Mouse (Mus musculus): ENCODE data around the gene Tex50. TPM values are rescaled to one million over a fixed set of nuclear protein-coding genes. Genes with fewer than 3 reads are reported as not detected.
A peak's percentile ranks its signal among the peaks of the same experiment; 100 is the strongest.

Tex50 gene
- polyA plus RNA-seq, 1 experiment, result not detected

DNA sequence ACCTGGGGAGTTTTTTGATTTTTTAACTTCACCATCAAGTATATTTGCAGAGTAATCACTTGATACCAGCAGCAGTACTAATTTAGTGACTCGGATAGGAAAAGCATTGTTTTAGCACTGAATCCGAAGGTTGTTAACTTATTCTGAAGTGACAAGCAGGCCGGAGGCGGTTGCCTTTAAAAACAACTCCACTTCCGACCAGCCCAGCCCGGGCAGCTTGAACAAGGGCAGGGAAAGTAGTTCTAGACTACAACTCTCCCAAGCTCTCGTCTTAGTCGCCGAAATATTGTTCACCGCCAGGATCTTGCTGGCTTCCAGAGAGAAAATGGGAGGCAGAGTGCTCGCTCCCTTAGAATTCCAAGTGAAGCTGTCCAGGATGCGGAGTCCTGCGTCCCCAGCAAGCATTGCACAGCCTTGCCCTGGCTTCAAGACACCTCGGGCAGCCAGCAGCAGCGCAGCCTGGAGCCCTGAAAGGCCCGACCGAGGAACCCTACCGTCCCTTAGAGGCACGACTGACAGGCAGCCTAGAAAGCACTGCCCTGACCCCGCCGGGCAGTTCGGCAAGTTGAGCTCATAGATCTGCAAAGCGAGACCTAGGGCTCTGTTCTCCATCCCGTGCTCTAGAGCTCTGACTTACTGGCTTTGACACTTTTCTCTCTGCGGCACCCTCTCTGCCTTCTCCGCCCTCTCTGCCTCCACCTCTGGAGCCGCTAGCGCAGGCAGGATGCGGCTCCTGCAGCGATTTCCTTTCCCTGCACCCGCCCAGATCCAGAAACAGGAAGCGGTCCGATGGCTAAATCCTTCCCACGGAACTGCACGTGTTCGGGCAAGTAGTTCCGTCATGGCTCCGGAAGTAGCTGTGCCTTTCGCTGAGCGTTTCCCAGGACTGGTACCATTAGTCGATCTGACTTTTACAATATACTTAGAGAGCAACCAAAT, 28.1 kb downstream of the Tex50 start, which contains the start of gene Klhl20:
TSS of gene Klhl20 (minus strand) at position 786 of the 939 bp plus-strand sequence.
- Histone ChIP-seq H3K27ac (ENCODE audit: insufficient read depth, low read length) (peak within 1 kb of the TSS; percentile 71), H3K4me1 (ENCODE audit: control insufficient read depth, insufficient read depth, insufficient read length) (no peaks in the 10 kb centered on the region), H3K27me3 (ENCODE audit: control insufficient read depth, insufficient read depth, low read length) (no peaks in the 10 kb centered on the region), H3K36me3 (ENCODE audit: control insufficient read depth, insufficient read depth, low read length) (0 out of 2 replicates have a peak, but pooled peaks cover 1% of the 10 kb centered on the region), H3K4me3 (ENCODE audit: extremely low read depth, insufficient read depth, insufficient read length) (peak within 1 kb of the TSS; percentile 88)
- WGBS, result under 1% methylated on average over 41 of the region's 41 CpGs
- peak; percentile 82 to 91 for DNase-seq (ENCODE audit: low read depth in 1 of 2, low spot score in 2 of 2)
- TF ChIP-seq POLR2A (IDR thresholded peaks at IDR 0.05; ENCODE audit: low read depth, low read length), result peak; percentile 70
- TF ChIP-seq CTCF (IDR thresholded peaks at IDR 0.05; ENCODE audit: extremely low read depth, insufficient read depth, insufficient read length, insufficient replicate concordance), result 0 out of 2 replicates have a peak, but pooled peaks have one; percentile 1

DNA sequence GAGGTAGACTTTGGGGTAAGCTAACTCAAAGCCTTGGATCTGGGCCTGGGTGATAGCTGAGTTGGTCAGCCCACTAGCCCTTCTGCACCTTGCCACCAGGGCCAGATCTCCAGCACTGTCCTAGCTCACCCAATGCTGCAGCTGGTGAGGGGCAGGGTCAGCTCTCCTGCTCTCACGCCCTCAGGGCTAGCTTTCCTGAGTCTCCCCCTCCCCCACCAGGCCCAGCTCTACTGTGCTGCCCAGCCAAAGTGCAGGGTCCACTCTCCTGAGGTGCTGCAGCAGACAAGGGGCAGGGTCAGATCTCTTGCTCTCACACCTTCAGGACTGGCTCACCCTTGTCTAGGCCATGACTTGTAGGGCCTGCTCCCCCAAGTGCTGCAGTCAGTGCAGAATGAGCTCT, 32.7 kb downstream of the Tex50 start:
- Histone ChIP-seq H3K4me3 (ENCODE audit: extremely low read depth, insufficient read depth, insufficient read length) (no peak overlapping the region), H3K27me3 (ENCODE audit: control insufficient read depth, insufficient read depth, low read length) (no peaks in the 10 kb centered on the region), H3K36me3 (ENCODE audit: control insufficient read depth, insufficient read depth, low read length) (0 out of 2 replicates have a peak, but pooled peaks cover 1% of the 10 kb centered on the region), H3K27ac (ENCODE audit: insufficient read depth, low read length) (no peak overlapping the region), H3K4me1 (ENCODE audit: control insufficient read depth, insufficient read depth, insufficient read length) (no peaks in the 10 kb centered on the region)
- 89% methylated on average over 1 of the region's 1 CpGs for WGBS
- no peak for DNase-seq (ENCODE audit: low read depth in 1 of 2, low spot score in 2 of 2)
- TF ChIP-seq POLR2A (IDR thresholded peaks at IDR 0.05; ENCODE audit: low read depth, low read length) (no peak), CTCF (IDR thresholded peaks at IDR 0.05; ENCODE audit: extremely low read depth, insufficient read depth, insufficient read length, insufficient replicate concordance) (no peak)

DNA sequence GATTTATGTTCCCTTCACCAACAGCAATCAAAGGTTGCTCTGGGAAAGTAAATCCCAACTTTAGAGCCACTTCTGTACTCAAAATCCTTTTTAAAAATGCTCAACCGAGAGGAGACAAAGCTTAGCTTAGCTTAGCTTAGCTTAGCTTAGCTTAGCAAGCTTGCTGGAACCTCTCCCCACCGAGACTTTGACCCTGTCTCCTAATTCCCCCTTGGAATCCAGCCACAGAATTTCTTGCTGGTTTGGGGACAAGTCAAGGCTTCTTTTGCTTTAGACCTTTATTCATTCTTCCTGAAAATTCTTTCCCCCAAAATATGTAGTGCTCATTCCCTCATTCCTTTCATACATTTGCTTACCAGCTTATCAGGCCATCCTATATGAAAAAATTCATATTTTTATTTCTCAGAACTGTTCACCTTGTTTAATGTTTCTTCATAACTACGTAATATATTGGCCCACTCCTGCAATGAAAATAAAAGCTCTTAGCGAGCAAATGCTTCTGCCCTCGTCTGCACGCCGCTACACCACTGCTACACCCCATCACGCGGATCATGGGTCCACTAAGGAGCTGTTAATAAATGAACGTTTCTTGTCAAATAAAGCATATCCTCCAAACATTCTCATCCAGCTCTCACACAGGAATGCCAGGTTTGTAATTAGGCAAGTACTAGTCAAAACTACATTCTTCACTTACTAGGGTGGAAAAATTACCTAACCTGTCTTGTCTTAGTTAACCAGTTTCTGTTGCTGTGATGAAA, 36.3 kb downstream of the Tex50 start:
- Histone ChIP-seq H3K4me3 (ENCODE audit: extremely low read depth, insufficient read depth, insufficient read length) (no peak overlapping the region), H3K27me3 (ENCODE audit: control insufficient read depth, insufficient read depth, low read length) (no peaks in the 10 kb centered on the region), H3K36me3 (ENCODE audit: control insufficient read depth, insufficient read depth, low read length) (0 out of 2 replicates have a peak, but pooled peaks cover 1% of the 10 kb centered on the region), H3K27ac (ENCODE audit: insufficient read depth, low read length) (no peak overlapping the region), H3K4me1 (ENCODE audit: control insufficient read depth, insufficient read depth, insufficient read length) (no peaks in the 10 kb centered on the region)
- WGBS, result 91% methylated on average over 10 of the region's 10 CpGs
- DNase-seq (ENCODE audit: low read depth in 1 of 2, low spot score in 2 of 2), result no peak
- no peak for TF ChIP-seq POLR2A (IDR thresholded peaks at IDR 0.05; ENCODE audit: low read depth, low read length)
- TF ChIP-seq CTCF (IDR thresholded peaks at IDR 0.05; ENCODE audit: extremely low read depth, insufficient read depth, insufficient read length, insufficient replicate concordance), result no peak

- Histone ChIP-seq H3K27ac (ENCODE audit: insufficient read depth, low read length) (no peak overlapping the region), H3K27me3 (ENCODE audit: control insufficient read depth, insufficient read depth, low read length) (no peaks in the 10 kb centered on the region), H3K4me1 (ENCODE audit: control insufficient read depth, insufficient read depth, insufficient read length) (no peaks in the 10 kb centered on the region; the same call in none of the 2 replicates), H3K36me3 (ENCODE audit: control insufficient read depth, insufficient read depth, low read length) (peaks cover under 1% of the 10 kb centered on the region; the same call in 1 of the 2 replicates), H3K4me3 (ENCODE audit: extremely low read depth, insufficient read depth, insufficient read length) (no peak overlapping the region)
- no peak for DNase-seq (ENCODE audit: low read depth in 1 of 2, low spot score in 2 of 2)
- TF ChIP-seq CTCF (IDR thresholded peaks at IDR 0.05; ENCODE audit: extremely low read depth, insufficient read depth, insufficient read length, insufficient replicate concordance) (no peak), POLR2A (IDR thresholded peaks at IDR 0.05; ENCODE audit: low read depth, low read length) (no peak)
These were observed 44.5 kb downstream of the Tex50 start for GRCm38 (mm10) chr1:161114591-161114990.

DNA sequence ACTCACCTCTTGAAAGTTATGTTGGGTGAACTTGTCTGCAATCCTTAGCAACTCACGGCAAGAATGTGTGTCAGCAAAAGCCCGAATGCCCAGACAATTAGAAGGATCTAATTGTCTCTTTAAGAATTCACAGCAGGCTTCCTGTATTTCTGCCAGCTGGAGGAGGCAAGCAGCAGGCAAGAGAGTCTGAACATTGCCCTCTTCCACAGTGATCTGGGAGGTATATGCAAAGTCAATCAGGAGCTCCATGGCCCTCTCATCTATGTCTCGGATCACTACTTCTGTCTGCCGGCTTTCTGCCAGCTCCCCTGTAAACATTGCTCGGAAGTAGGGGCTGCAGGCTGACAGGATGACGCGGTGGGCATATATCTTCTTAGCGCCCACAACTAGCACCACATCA, 49.9 kb downstream of the Tex50 start:
- TF ChIP-seq CTCF (IDR thresholded peaks at IDR 0.05; ENCODE audit: extremely low read depth, insufficient read depth, insufficient read length, insufficient replicate concordance) (no peak), POLR2A (IDR thresholded peaks at IDR 0.05; ENCODE audit: low read depth, low read length) (no peak)

More for the DNA sequence above, 49.9 kb downstream of the Tex50 start:
- Histone ChIP-seq H3K27ac (ENCODE audit: insufficient read depth, low read length) (no peak overlapping the region), H3K36me3 (ENCODE audit: control insufficient read depth, insufficient read depth, low read length) (peaks cover 13% of the 10 kb centered on the region), H3K4me3 (ENCODE audit: extremely low read depth, insufficient read depth, insufficient read length) (no peak overlapping the region), H3K4me1 (ENCODE audit: control insufficient read depth, insufficient read depth, insufficient read length) (no peaks in the 10 kb centered on the region; the same call in 1 of the 2 replicates), H3K27me3 (ENCODE audit: control insufficient read depth, insufficient read depth, low read length) (no peaks in the 10 kb centered on the region)
- no peak for DNase-seq (ENCODE audit: low read depth in 1 of 2, low spot score in 2 of 2)
- WGBS, result 92% methylated on average over 8 of the region's 8 CpGs

Other genes starting within 250 kb of the Tex50 start
- 1.2 TPM in 2 replicates for gene Serpinc1, start 180.7 kb downstream of the Tex50 start, polyA plus RNA-seq (2012; rRNA removed)
- gene Zbtb37, start 124.5 kb downstream of the Tex50 start, polyA plus RNA-seq (2012; rRNA removed), result 1.9 and 2.4 TPM in 2 replicates
- gene Dars2, start 88.7 kb downstream of the Tex50 start, polyA plus RNA-seq (2012; rRNA removed), result 5.6 and 6.5 TPM in 2 replicates
- 1.2 and 1.4 TPM in 2 replicates for gene Cenpl, start 88.6 kb downstream of the Tex50 start, polyA plus RNA-seq (2012; rRNA removed)
- gene Klhl20, start 27.8 kb downstream of the Tex50 start, polyA plus RNA-seq (2012; rRNA removed), result 7.5 and 8.8 TPM in 2 replicates
- not detected in 2 replicates for gene Ankrd45, start 16.6 kb downstream of the Tex50 start, polyA plus RNA-seq (2012; rRNA removed)
- 28.4 and 29.0 TPM in 2 replicates for gene Prdx6, start 91.9 kb upstream of the Tex50 start, polyA plus RNA-seq (2012; rRNA removed)
- 0.13 TPM in 1 of 2 replicates, not detected in the other for gene Tnfsf4, start 236.1 kb upstream of the Tex50 start, polyA plus RNA-seq (2012; rRNA removed)

All from spleen, adult 2 months (tissue).